Mouse (Mus musculus) right cerebral cortex, postnatal 36 days (tissue): ENCODE measurements at regions not wholly inside any gene's neighbourhood (a gene's known extent, or its start where the extent isn't known, plus 50 kb on each side); places are given as distances from the start of the nearest gene placed in this dataset.

Source experiments
- DNase-seq, 2 experiments: peaks; one replicate each; pipeline ENCODE4 v3.0.0; 2022; ENCODE audit warnings: low spot score in 2 of 2, mixed read lengths in 1 of 2

- no peak for DNase-seq
These were observed 144.4 kb upstream of the Cxadr start for GRCm38 (mm10) chr16:78156876-78157232.

DNA sequence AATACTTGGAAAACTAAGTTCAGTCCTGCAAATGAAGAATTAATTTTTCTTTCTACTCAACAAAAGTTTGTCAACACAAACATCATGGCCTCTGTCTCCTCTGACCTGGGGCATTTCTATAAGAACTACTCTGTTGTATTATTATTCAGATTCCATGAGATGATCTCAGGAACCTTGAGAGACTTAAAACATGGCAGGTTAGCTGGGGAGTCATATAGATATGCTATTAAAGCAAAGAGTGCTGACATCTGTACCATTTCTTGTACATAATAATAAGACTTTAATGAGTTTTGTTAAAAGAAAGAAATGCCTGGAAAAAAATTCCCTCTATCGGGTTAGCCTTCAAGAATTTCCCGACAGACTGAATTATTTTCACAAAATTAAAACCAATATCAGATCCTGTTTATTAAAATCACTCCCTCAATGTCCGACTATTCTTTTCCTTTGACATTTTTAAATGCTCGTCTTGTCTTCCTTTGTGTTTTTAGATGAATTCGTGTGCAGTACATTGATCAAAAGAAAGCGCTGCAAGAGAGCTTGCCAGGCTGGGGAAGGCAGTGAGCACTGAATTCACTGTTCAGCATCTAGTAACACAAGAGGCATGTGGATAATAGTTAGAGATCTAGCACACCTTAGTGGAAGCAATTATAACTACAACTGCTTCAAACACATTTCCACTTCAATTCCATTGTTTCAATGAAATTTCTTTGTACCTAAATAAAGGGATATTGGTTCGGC lies 145.0 kb upstream of the Cxadr start:
- DNase-seq: peak; percentile 22 to 44

DNA sequence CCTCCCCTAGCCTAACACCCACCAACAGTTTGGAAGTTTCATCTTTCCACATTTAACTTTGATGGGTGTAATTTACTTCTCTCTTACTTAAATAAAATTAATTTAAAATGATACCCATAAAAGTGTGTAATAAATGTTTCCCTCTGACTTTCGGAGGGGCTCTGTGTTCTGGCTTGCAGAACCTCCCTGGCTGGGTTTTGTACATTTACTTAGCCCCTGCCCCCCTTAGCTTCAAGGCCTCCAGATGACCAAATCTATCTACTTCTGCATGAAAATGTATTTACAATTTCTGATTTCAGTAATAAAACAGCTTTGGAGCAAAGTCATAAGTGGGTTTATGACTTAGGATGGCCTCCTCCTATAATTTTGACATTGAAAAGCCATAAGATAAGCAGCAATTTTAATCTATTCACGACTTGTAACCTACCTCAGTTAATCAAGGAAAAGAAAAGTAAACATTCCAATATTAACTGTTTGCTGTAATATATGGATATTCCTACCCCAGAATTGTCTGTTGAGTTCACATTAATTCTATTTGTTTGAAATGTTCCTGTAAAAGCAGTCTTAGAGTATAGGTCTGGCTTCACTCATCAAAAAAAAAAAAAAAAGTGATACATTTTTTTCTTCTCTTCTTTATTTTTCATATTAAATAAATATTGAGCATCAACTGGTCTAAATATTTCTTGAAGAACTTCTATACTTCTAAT lies 147.2 kb upstream of the Cxadr start:
- no peak for DNase-seq

DNA sequence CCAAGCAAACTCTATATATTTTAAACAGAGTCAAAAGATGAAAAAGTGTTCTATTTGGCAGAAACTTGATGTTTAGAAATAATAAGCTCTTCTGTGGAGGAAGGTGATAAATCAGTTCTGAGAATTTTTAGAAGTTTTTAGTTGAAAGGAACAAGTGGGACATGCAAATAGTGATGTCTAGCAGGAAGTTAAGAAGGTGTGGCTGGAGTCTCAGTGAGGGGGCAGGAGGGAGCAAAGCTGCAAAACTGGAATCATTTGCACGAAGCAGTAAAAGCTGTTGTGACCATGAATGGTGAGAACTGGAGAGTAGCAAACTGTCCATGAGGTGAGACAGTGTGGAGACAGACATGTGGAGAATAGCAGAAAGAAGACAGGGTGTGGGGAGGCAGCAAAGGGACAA lies 157.1 kb upstream of the Cxadr start:
- peak; percentile 5 to 30 for DNase-seq

- DNase-seq: no peak
These were observed 165.8 kb upstream of the Cxadr start for GRCm38 (mm10) chr16:78135501-78135900.

GRCm38 (mm10) chr16:78134531-78134930 lies 166.8 kb upstream of the Cxadr start:
- DNase-seq: no peak

- DNase-seq: no peak
These were observed 179.6 kb upstream of the Cxadr start for GRCm38 (mm10) chr16:78121668-78122067.

- DNase-seq: no peak
These were observed 180.9 kb upstream of the Cxadr start for GRCm38 (mm10) chr16:78120346-78120899.

- peak in 1 of 2 experiments; percentile 11 for DNase-seq
These were observed 197.0 kb upstream of the Cxadr start for GRCm38 (mm10) chr16:78104246-78104645.

DNA sequence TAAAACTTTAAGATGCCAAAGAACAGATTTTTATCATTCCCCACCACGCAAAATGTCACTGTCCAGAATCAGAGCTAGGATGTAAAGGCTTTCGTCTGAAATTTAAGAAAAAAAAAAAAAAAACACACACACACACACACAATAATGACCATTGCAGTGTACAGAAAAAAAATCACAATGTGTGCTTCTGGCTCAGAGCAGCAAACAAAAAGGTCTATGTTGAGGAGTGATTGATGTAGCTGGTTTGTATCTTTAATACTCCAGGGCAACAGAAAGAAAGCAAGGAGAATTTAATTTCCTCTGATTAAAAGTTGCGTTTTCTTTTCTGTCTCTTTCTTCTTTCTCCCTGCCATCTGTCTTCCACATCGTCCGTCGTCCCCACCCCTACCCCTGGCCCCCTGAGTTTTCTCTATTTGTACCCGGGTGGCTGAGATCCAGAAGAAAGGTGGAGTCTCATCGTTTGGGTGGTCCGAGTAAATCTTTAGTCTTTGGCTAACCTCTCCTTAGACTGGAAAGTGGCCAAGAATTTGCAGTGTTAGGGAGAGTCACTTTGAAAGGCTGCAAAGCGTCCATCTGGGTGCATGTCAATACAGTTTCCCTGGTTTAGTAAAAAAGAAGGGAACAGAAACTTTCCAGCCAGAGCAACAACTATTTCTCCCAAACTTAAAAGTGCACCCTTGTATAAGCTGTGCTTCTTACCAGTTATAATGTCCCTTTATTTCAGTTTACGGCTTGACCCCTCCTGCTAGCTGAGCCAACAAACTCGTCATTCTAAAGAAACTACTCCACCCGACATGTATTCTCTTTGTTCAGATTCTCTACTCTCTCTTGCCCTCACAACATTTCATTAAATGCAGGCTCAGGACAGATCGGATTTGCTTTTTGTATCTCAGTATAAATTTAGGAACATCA lies 199.6 kb upstream of the Cxadr start:
- no peak for DNase-seq

DNA sequence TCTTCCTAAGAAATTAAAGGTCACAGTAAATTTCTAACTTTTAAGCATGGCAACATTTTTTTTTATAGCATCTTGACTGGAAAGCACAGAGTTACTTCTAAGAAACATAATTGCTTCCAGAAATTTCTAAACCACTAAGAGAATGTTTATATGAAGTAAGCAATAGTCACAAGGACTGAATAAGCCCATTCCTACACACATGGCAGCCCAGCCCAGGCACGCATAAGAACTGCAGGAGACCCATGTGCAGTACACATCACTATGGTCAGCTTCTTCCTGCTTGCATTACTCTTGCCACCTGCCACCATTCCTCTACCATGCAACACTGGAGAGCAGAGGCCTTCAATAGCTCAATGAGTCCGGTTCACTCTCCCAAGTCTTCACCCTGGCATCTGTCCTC lies 201.4 kb upstream of the Cxadr start:
- DNase-seq: no peak

DNA sequence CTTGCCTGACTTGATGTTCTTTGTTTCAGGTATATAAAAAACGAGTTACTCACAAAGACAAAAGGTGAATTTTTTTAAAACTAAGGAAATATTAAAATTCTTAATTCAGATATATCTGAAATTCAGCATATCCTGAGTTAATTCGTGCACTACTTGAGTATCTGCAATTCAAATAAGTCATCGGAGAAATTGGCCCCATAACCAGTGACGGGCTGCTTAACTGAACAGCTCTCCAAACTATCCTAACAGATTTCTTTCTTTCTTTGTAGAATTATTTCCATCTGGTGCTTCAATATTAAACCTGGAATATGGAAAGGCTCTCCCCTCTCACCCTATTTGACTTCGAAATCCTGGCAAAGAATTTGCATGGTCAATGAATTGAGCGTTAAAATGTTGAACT lies 202.2 kb upstream of the Cxadr start:
- DNase-seq: no peak

DNA sequence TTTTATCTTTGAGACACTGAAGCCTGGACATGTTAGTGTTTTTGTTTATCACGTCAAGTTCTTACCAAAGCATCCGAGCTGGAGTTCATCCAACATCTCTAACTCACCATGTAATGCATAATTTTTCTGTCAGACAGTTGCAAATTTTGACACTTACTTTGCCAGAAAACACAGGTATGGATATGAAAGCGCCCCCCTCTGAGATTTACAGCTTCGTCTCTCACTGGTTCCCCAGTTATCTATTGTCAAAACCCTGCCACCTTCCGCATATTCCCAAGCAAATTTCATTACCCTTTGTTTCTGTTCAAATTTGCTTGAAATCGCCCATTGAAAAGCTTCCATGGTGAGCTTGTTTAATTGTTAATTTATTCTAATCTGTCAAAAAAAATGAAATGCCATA lies 202.7 kb upstream of the Cxadr start:
- DNase-seq: no peak

GRCm38 (mm10) chr16:78096571-78096970 lies 204.7 kb upstream of the Cxadr start:
- DNase-seq: no peak

DNA sequence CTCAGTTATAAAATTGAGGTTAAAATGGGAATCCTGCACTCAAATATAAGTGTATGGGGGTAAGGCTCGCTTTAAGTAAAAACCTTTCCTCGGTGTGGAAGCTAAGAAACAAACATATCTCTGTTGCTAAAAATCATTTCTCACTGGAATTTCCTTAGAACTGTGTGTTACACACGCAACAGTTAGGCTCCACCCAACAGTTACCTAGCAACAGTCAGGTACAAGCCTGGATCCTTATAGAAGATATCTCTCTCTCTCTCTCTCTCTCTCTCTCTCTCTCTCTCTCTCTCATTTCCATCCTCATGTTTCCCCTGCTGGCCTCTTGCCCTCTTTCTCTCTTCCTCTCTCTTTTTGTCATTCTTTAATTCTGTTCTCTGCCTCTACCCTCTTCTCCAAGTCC lies 211.1 kb upstream of the Cxadr start:
- no peak for DNase-seq

- no peak for DNase-seq
These were observed 233.7 kb upstream of the Cxadr start for GRCm38 (mm10) chr16:78067532-78068118.

- DNase-seq: no peak
These were observed 240.8 kb upstream of the Cxadr start for GRCm38 (mm10) chr16:78060516-78060915.

- DNase-seq: no peak
These were observed 243.7 kb upstream of the Cxadr start for GRCm38 (mm10) chr16:78057549-78057948.

- no peak for DNase-seq
These were observed 249.2 kb upstream of the Cxadr start for GRCm38 (mm10) chr16:78052133-78052532.

GRCm38 (mm10) chr16:78040149-78040920 lies 261.0 kb upstream of the Cxadr start:
- DNase-seq: no peak
